Mouse (Mus musculus): ENCODE measurements around the gene Saysd1. TPM values are rescaled to one million over a fixed set of nuclear protein-coding genes. Genes with fewer than 3 reads are reported as not detected.

Gene Saysd1
- polyA plus RNA-seq, 1 experiment from 2014 or later: 14.6 TPM

DNA sequence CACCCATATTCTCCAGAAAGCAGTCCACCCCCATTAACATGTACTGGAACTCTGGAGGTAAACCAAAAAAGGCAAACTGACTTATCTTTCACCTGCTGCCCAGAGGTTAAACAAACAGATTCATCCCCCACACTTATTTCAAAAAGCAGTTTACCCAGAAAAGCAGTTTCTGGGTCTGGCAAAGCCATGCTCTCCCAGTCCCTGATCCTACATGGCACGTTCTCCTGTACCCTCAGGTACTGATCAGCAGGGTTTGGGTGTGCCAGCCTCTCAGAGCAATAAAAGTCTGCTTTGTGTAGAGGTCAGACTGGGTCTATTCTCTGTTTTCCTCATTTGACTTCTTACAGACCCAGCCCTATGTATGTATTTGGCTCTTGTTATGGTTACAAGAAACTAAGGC, 57.2 kb downstream of the Saysd1 start:
- ATAC-seq (ENCODE audit: low read depth): no peak
- H3K4me3 ChIP-seq (ENCODE audit: low read depth, low read length): no peak overlapping the region
- 70% methylated on average over 1 of the region's 1 CpGs for WGBS

GRCm38 (mm10) chr14:20077181-20077580, 61.2 kb downstream of the Saysd1 start:
- Histone ChIP-seq H3K9ac (ENCODE audit: low read depth, low read length) (no peak overlapping the region), H3K27ac (replicated peaks; ENCODE audit: low read depth, low read length) (no peak overlapping the region), H3K4me2 (ENCODE audit: low read depth, low read length) (no peak overlapping the region), H3K4me1 (ENCODE audit: control insufficient read depth, insufficient read depth, low read length) (peaks cover 11% of the 10 kb centered on the region), H3K4me3 (ENCODE audit: low read depth, low read length) (no peak overlapping the region), H3K9me3 (ENCODE audit: control insufficient read depth, low read length) (no peaks in the 10 kb centered on the region), H3K36me3 (ENCODE audit: control insufficient read depth, insufficient read depth, low read length) (peaks cover 9% of the 10 kb centered on the region; the same call in 1 of the 2 replicates), H3K27me3 (replicated peaks; ENCODE audit: control insufficient read depth, insufficient read depth, low read length) (no peaks in the 10 kb centered on the region)
- WGBS: 83% methylated on average over 6 of the region's 6 CpGs
- no peak for DNase-seq (ENCODE audit: low spot score)
- ATAC-seq (ENCODE audit: low read depth): no peak

More for the DNA sequence above, 57.2 kb downstream of the Saysd1 start:
- Histone ChIP-seq H3K9ac (ENCODE audit: low read depth, low read length) (no peak overlapping the region), H3K4me2 (ENCODE audit: low read depth, low read length) (no peak overlapping the region), H3K36me3 (ENCODE audit: control insufficient read depth, insufficient read depth, low read length) (peaks cover 9% of the 10 kb centered on the region; the same call in 1 of the 2 replicates), H3K27ac (replicated peaks; ENCODE audit: low read depth, low read length) (no peak overlapping the region; the same call in 1 of the 2 replicates), H3K27me3 (replicated peaks; ENCODE audit: control insufficient read depth, insufficient read depth, low read length) (no peaks in the 10 kb centered on the region), H3K9me3 (ENCODE audit: control insufficient read depth, low read length) (no peaks in the 10 kb centered on the region), H3K4me1 (ENCODE audit: control insufficient read depth, insufficient read depth, low read length) (peaks cover 15% of the 10 kb centered on the region)
- no peak for DNase-seq (ENCODE audit: low spot score)

GRCm38 (mm10) chr14:20075544-20075943, 62.8 kb downstream of the Saysd1 start:
- Histone ChIP-seq H3K4me2 (ENCODE audit: low read depth, low read length) (no peak overlapping the region), H3K9ac (ENCODE audit: low read depth, low read length) (no peak overlapping the region), H3K27me3 (replicated peaks; ENCODE audit: control insufficient read depth, insufficient read depth, low read length) (no peaks in the 10 kb centered on the region), H3K4me3 (ENCODE audit: low read depth, low read length) (no peak overlapping the region), H3K4me1 (ENCODE audit: control insufficient read depth, insufficient read depth, low read length) (no peaks in the 10 kb centered on the region), H3K9me3 (ENCODE audit: control insufficient read depth, low read length) (no peaks in the 10 kb centered on the region), H3K36me3 (ENCODE audit: control insufficient read depth, insufficient read depth, low read length) (peaks cover 9% of the 10 kb centered on the region; the same call in 1 of the 2 replicates), H3K27ac (replicated peaks; ENCODE audit: low read depth, low read length) (no peak overlapping the region)
- ATAC-seq (ENCODE audit: low read depth) (no peak), DNase-seq (ENCODE audit: low spot score) (peak; percentile 58)
- 79% methylated on average over 7 of the region's 7 CpGs for whole genome bisulfite sequencing

DNA sequence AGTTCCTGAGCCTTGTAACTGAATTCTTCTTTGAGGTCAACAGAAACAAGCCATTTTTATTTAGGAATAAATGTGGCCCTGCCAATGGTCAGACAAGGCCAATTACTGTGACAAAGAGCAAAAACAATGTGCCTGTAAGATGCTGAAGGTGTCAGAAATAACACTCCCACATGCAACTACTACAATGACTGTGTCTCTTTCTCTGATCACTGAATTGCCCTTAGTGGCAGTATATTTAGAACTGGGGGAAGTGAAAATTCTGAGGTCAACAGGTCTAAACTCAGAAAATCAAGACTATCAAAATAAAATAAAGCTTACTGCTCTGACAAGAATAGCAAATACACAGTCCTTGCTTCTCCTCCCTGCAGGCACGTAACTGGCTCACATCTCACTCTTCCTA, 63.6 kb downstream of the Saysd1 start:
- Histone ChIP-seq H3K27ac (replicated peaks; ENCODE audit: low read depth, low read length) (no peak overlapping the region), H3K9me3 (ENCODE audit: control insufficient read depth, low read length) (no peaks in the 10 kb centered on the region), H3K4me2 (ENCODE audit: low read depth, low read length) (no peak overlapping the region), H3K4me1 (ENCODE audit: control insufficient read depth, insufficient read depth, low read length) (no peaks in the 10 kb centered on the region), H3K4me3 (ENCODE audit: low read depth, low read length) (no peak overlapping the region), H3K9ac (ENCODE audit: low read depth, low read length) (no peak overlapping the region), H3K36me3 (ENCODE audit: control insufficient read depth, insufficient read depth, low read length) (peaks cover 5% of the 10 kb centered on the region; the same call in 1 of the 2 replicates), H3K27me3 (replicated peaks; ENCODE audit: control insufficient read depth, insufficient read depth, low read length) (no peaks in the 10 kb centered on the region)
- WGBS: 47% methylated on average over 1 of the region's 1 CpGs
- ATAC-seq (ENCODE audit: low read depth): no peak
- no peak for DNase-seq (ENCODE audit: low spot score)

DNA sequence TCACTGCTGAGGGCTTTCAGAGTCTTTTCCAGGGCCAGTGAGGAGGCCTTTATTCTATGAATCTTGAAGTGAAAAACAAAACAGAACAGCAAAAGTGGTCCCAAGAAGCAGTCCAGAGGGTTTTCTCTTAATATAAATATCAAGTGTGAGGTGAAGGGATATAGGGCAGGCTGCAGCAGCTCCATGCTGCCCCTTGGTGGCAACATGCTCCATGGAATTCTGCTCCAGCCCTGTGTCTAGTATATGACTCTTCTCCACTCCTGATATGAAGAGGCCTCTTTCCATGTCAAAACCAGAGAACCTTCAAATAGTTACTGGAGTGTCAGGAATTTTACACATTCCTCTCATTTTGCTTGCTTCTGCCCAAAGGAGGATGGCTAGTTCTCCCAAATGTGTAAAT, 67.7 kb downstream of the Saysd1 start:
- Histone ChIP-seq H3K4me3 (ENCODE audit: low read depth, low read length) (no peak overlapping the region), H3K36me3 (ENCODE audit: control insufficient read depth, insufficient read depth, low read length) (no peaks in the 10 kb centered on the region), H3K9ac (ENCODE audit: low read depth, low read length) (no peak overlapping the region), H3K4me2 (ENCODE audit: low read depth, low read length) (no peak overlapping the region), H3K27me3 (replicated peaks; ENCODE audit: control insufficient read depth, insufficient read depth, low read length) (no peaks in the 10 kb centered on the region), H3K4me1 (ENCODE audit: control insufficient read depth, insufficient read depth, low read length) (no peaks in the 10 kb centered on the region), H3K27ac (replicated peaks; ENCODE audit: low read depth, low read length) (no peak overlapping the region), H3K9me3 (ENCODE audit: control insufficient read depth, low read length) (no peaks in the 10 kb centered on the region)
- ATAC-seq (ENCODE audit: low read depth) (no peak), DNase-seq (ENCODE audit: low spot score) (peak; percentile 30)

- H3K9ac ChIP-seq (ENCODE audit: low read depth, low read length): no peak overlapping the region
- no peak overlapping the region for H3K27ac ChIP-seq (replicated peaks; ENCODE audit: low read depth, low read length)
- H3K4me1 ChIP-seq (ENCODE audit: control insufficient read depth, insufficient read depth, low read length): no peaks in the 10 kb centered on the region
- no peak overlapping the region for H3K4me3 ChIP-seq (ENCODE audit: low read depth, low read length)
- DNase-seq (ENCODE audit: low spot score): no peak
- no peaks in the 10 kb centered on the region for H3K9me3 ChIP-seq (ENCODE audit: control insufficient read depth, low read length)
- WGBS: 85% methylated on average over 2 of the region's 2 CpGs
- no peak overlapping the region for H3K4me2 ChIP-seq (ENCODE audit: low read depth, low read length)
- ATAC-seq (ENCODE audit: low read depth): no peak
- H3K36me3 ChIP-seq (ENCODE audit: control insufficient read depth, insufficient read depth, low read length): no peaks in the 10 kb centered on the region
- no peaks in the 10 kb centered on the region for H3K27me3 ChIP-seq (replicated peaks; ENCODE audit: control insufficient read depth, insufficient read depth, low read length)
These were observed 70.0 kb downstream of the Saysd1 start for GRCm38 (mm10) chr14:20068365-20068764.

- Histone ChIP-seq H3K9me3 (ENCODE audit: control insufficient read depth, low read length) (no peaks in the 10 kb centered on the region), H3K27ac (replicated peaks; ENCODE audit: low read depth, low read length) (no peak overlapping the region), H3K4me2 (ENCODE audit: low read depth, low read length) (no peak overlapping the region; the same call in 1 of the 2 replicates), H3K27me3 (replicated peaks; ENCODE audit: control insufficient read depth, insufficient read depth, low read length) (no peaks in the 10 kb centered on the region), H3K4me3 (ENCODE audit: low read depth, low read length) (no peak overlapping the region), H3K9ac (ENCODE audit: low read depth, low read length) (no peak overlapping the region), H3K4me1 (ENCODE audit: control insufficient read depth, insufficient read depth, low read length) (no peaks in the 10 kb centered on the region), H3K36me3 (ENCODE audit: control insufficient read depth, insufficient read depth, low read length) (no peaks in the 10 kb centered on the region)
- ATAC-seq (ENCODE audit: low read depth): peak; percentile 69
- WGBS: 29% methylated on average over 18 of the region's 18 CpGs
- DNase-seq (ENCODE audit: low spot score): peak; percentile 89
These were observed 70.8 kb downstream of the Saysd1 start for GRCm38 (mm10) chr14:20067293-20068074.

DNA sequence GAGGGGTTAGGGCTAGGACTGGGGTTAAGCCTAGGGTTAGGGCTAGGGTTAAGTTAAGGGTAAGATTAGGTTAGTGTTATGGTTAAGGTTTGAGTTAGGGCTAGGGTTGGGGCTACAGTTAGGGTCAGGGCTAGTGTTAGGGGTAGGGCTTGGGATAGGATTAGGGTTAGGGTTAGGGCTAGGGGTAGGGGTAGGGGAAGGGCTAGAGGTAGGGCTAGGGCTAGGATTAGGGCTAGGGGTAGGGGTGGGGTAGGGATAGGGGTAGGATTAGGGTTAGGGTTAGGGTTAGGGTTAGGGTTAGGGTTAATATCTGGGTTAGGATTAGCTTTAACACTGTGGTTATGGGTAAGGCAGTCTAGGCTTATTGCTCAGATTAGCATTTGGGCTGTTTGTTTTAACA, 73.6 kb downstream of the Saysd1 start:
- DNase-seq (ENCODE audit: low spot score): no peak
- no peak for ATAC-seq (ENCODE audit: low read depth)
- H3K4me3 ChIP-seq (ENCODE audit: low read depth, low read length): no peak overlapping the region

DNA sequence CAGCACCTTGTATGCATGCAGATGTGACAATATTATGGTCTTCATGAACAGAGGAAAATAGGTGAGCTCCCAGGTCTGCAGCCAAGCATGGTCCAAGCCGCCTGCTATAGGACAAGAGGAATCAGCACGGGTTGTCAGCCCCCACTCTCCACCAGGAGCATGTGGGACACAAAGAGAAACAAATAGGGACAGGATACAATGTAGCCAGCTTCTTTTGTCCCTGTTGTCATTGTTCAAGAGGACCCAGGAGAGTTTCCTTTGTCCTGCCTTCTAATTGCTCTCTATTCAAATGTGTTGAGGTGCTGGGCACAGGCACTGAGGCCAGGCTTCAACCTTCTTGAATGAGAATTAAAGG, 89.9 kb downstream of the Saysd1 start:
- no peak for DNase-seq (ENCODE audit: low spot score)
- no peak overlapping the region for H3K4me3 ChIP-seq (ENCODE audit: low read depth, low read length)
- H3K36me3 ChIP-seq (ENCODE audit: control insufficient read depth, insufficient read depth, low read length): no peaks in the 10 kb centered on the region
- no peak for ATAC-seq (ENCODE audit: low read depth)
- H3K27ac ChIP-seq (replicated peaks; ENCODE audit: low read depth, low read length): no peak overlapping the region
- 43% methylated on average over 2 of the region's 2 CpGs for WGBS
- H3K4me2 ChIP-seq (ENCODE audit: low read depth, low read length): no peak overlapping the region
- H3K9ac ChIP-seq (ENCODE audit: low read depth, low read length): no peak overlapping the region
- H3K9me3 ChIP-seq (ENCODE audit: control insufficient read depth, low read length): no peaks in the 10 kb centered on the region
- H3K27me3 ChIP-seq (replicated peaks; ENCODE audit: control insufficient read depth, insufficient read depth, low read length): no peaks in the 10 kb centered on the region
- H3K4me1 ChIP-seq (ENCODE audit: control insufficient read depth, insufficient read depth, low read length): no peaks in the 10 kb centered on the region

More for the DNA sequence above, 73.6 kb downstream of the Saysd1 start:
- H3K9me3 ChIP-seq (ENCODE audit: control insufficient read depth, low read length): no peaks in the 10 kb centered on the region
- no peak overlapping the region for H3K4me2 ChIP-seq (ENCODE audit: low read depth, low read length)
- H3K27ac ChIP-seq (replicated peaks; ENCODE audit: low read depth, low read length): no peak overlapping the region
- no peaks in the 10 kb centered on the region for H3K4me1 ChIP-seq (ENCODE audit: control insufficient read depth, insufficient read depth, low read length)
- no peaks in the 10 kb centered on the region for H3K36me3 ChIP-seq (ENCODE audit: control insufficient read depth, insufficient read depth, low read length)
- no peaks in the 10 kb centered on the region for H3K27me3 ChIP-seq (replicated peaks; ENCODE audit: control insufficient read depth, insufficient read depth, low read length)
- H3K9ac ChIP-seq (ENCODE audit: low read depth, low read length): no peak overlapping the region
